Mouse (Mus musculus): ENCODE data around the gene Lyg2. TPM values are rescaled to one million over a fixed set of nuclear protein-coding genes. Genes with fewer than 3 reads are reported as not detected.

The Lyg2 gene
- total RNA-seq (2014; rRNA removed) (not detected in 2 replicates), polyA plus RNA-seq (2012; rRNA removed) (not detected in 2 replicates)

DNA sequence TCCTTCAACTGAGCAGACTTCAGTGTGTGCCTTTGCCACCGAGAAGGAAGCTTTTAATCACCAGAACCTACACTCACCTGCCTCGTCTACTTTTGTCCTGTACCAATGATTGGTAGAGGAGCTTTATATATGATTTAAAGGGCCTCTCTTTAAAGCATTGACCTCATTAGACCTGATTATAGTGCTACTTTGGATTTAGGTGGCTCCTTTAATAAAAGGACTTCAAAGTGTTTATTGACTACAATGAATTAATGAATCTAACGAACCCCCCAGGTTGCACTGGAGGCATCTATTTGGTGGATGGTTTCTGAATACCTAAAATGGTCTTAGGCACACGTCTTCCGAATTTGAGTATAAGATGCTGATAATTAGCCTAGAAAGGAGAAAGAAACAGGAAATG is at the start of gene Lyg2:
Gene Lyg2 (minus strand): TSS at position 101 of the 400 bp plus-strand sequence.
- no peaks in the 10 kb centered on the region for H3K36me3 ChIP-seq (ENCODE audit: control insufficient read depth, insufficient read depth, low read length)
- H3K27ac ChIP-seq (replicated peaks; ENCODE audit: insufficient read depth, low read depth, low read length), result no peak within 1 kb of the TSS
- no peaks in the 10 kb centered on the region for H3K79me2 ChIP-seq (ENCODE audit: control insufficient read depth, insufficient read depth, low read length)
- DNase-seq (ENCODE audit: extremely low read depth, low read depth, low spot score), result no peak
- 74% methylated on average over 5 of the region's 5 CpGs for WGBS
- H3K9ac ChIP-seq (ENCODE audit: low read depth, low read length), result no peak within 1 kb of the TSS
- no peaks in the 10 kb centered on the region for H3K4me1 ChIP-seq (ENCODE audit: control insufficient read depth, insufficient read depth, low read length)
- H3K27me3 ChIP-seq (ENCODE audit: control insufficient read depth, insufficient read depth, low read length), result no peaks in the 10 kb centered on the region
- no peak for TF ChIP-seq CTCF (IDR thresholded peaks at IDR 0.05; ENCODE audit: low read depth, low read length)
- TF ChIP-seq POLR2A (IDR thresholded peaks at IDR 0.05; ENCODE audit: extremely low read depth, insufficient read depth, low read length), result no peak
- H3K4me3 ChIP-seq (ENCODE audit: insufficient read depth, low read depth, low read length), result no peak within 1 kb of the TSS

DNA sequence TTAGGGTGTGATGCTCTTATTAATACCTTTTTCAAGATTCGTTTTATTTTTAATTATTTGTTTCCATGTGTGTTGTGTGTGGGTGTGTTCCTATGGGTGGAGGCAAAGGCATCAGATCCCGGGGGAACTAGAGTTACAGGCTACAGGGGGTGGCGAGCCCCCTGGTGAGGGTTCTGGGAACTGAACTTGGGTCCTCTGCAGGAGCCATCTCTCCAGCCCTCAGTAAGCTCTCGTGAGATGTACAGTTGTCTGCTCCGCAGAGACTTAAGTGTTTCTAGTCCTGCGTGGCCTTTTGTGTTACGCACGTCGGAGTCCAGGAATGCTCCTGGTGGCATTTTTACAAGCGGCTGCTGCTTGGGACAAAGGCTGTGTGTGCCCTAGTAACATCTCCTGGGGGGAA is 49.3 kb upstream of the Lyg2 start:
- H3K79me2 ChIP-seq (ENCODE audit: control insufficient read depth, insufficient read depth, low read length), result no peaks in the 10 kb centered on the region
- DNase-seq (ENCODE audit: extremely low read depth, low read depth, low spot score), result no peak
- H3K4me3 ChIP-seq (ENCODE audit: insufficient read depth, low read depth, low read length), result no peak overlapping the region
- H3K27ac ChIP-seq (replicated peaks; ENCODE audit: insufficient read depth, low read depth, low read length), result no peak overlapping the region
- no peak for TF ChIP-seq CTCF (IDR thresholded peaks at IDR 0.05; ENCODE audit: low read depth, low read length)
- no peaks in the 10 kb centered on the region for H3K27me3 ChIP-seq (ENCODE audit: control insufficient read depth, insufficient read depth, low read length)
- no peaks in the 10 kb centered on the region for H3K36me3 ChIP-seq (ENCODE audit: control insufficient read depth, insufficient read depth, low read length)
- H3K4me1 ChIP-seq (ENCODE audit: control insufficient read depth, insufficient read depth, low read length), result no peaks in the 10 kb centered on the region
- 74% methylated on average over 10 of the region's 10 CpGs for WGBS
- no peak overlapping the region for H3K9ac ChIP-seq (ENCODE audit: low read depth, low read length)

DNA sequence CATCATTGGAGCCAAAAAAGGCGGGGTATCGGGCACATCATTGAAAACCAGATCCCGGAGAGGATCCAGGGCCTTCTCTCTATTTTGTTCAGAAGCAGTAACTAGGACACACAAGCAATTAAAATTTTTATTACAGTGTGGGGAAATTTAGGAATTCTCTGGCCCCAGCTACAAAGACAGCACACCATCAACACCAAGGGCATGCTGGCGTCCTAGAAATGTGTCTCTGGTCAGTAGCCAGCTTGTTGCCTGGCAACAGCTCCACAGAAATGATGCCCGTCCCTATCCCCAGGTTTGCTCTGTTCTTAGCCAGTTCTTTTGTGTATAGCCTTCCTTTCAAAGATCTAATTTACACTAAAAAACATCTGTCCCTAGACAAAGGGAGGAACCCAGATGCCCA is 43.2 kb upstream of the Lyg2 start:
- no peaks in the 10 kb centered on the region for H3K4me1 ChIP-seq (ENCODE audit: control insufficient read depth, insufficient read depth, low read length)
- H3K27me3 ChIP-seq (ENCODE audit: control insufficient read depth, insufficient read depth, low read length), result no peaks in the 10 kb centered on the region
- no peak for TF ChIP-seq CTCF (IDR thresholded peaks at IDR 0.05; ENCODE audit: low read depth, low read length)
- no peak for TF ChIP-seq POLR2A (IDR thresholded peaks at IDR 0.05; ENCODE audit: extremely low read depth, insufficient read depth, low read length)
- WGBS, result 82% methylated on average over 5 of the region's 5 CpGs
- H3K9ac ChIP-seq (ENCODE audit: low read depth, low read length), result no peak overlapping the region
- H3K27ac ChIP-seq (replicated peaks; ENCODE audit: insufficient read depth, low read depth, low read length), result no peak overlapping the region
- no peaks in the 10 kb centered on the region for H3K79me2 ChIP-seq (ENCODE audit: control insufficient read depth, insufficient read depth, low read length)
- H3K36me3 ChIP-seq (ENCODE audit: control insufficient read depth, insufficient read depth, low read length), result no peaks in the 10 kb centered on the region
- DNase-seq (ENCODE audit: extremely low read depth, low read depth, low spot score), result no peak
- H3K4me3 ChIP-seq (ENCODE audit: insufficient read depth, low read depth, low read length), result no peak overlapping the region

DNA sequence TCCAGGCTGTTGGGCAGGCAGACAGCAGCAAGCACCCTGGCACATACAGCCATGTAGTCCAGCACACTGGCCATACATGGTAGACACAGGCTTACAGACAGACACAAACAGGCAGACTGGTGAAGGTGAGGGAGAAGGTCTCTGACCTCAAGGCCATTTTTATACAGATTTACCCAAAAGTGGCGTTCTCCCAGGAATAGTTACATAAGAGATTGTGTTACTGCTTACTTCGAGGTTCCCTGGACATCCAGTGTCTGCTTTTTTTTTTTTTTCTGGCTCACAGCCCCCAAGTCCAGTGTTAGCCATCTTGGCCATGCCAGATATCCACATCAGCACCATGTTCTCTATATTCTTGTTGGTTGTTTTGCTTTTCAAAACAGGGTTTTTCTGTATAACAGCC is 42.2 kb upstream of the Lyg2 start:
- no peaks in the 10 kb centered on the region for H3K36me3 ChIP-seq (ENCODE audit: control insufficient read depth, insufficient read depth, low read length)
- no peaks in the 10 kb centered on the region for H3K4me1 ChIP-seq (ENCODE audit: control insufficient read depth, insufficient read depth, low read length)
- no peaks in the 10 kb centered on the region for H3K27me3 ChIP-seq (ENCODE audit: control insufficient read depth, insufficient read depth, low read length)
- no peaks in the 10 kb centered on the region for H3K79me2 ChIP-seq (ENCODE audit: control insufficient read depth, insufficient read depth, low read length)
- TF ChIP-seq CTCF (IDR thresholded peaks at IDR 0.05; ENCODE audit: low read depth, low read length) (no peak), POLR2A (IDR thresholded peaks at IDR 0.05; ENCODE audit: extremely low read depth, insufficient read depth, low read length) (no peak)
- no peak overlapping the region for H3K27ac ChIP-seq (replicated peaks; ENCODE audit: insufficient read depth, low read depth, low read length)
- no peak for DNase-seq (ENCODE audit: extremely low read depth, low read depth, low spot score)
- WGBS, result 34% methylated on average over 2 of the region's 2 CpGs
- H3K9ac ChIP-seq (ENCODE audit: low read depth, low read length), result no peak overlapping the region
- no peak overlapping the region for H3K4me3 ChIP-seq (ENCODE audit: insufficient read depth, low read depth, low read length)

DNA sequence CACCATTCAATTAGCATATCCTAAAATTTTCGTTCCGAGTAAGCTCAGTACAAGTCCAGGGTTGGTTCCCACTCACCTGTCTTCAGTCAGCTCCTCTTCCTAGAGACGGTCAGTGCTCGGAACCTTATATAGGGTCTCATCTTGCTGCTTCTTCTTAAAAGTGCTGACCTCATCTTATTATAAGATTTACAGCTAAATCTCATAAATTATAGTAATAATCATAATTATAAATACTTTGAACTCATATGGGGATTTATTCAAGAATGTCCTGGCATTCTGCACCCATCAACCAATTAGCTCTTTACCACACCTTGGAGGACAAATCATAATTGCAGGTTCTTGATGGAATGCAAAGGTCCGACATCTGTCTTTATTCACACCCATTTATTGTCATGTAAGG is 41.4 kb upstream of the Lyg2 start, which contains the start of gene Lyg1:
Gene Lyg1 (minus strand): TSS at position 101 of the 400 bp plus-strand sequence.
- WGBS, result 87% methylated on average over 5 of the region's 5 CpGs
- Histone ChIP-seq H3K9ac (ENCODE audit: low read depth, low read length) (no peak within 1 kb of the TSS), H3K36me3 (ENCODE audit: control insufficient read depth, insufficient read depth, low read length) (no peaks in the 10 kb centered on the region), H3K4me3 (ENCODE audit: insufficient read depth, low read depth, low read length) (no peak within 1 kb of the TSS), H3K27ac (replicated peaks; ENCODE audit: insufficient read depth, low read depth, low read length) (no peak within 1 kb of the TSS), H3K4me1 (ENCODE audit: control insufficient read depth, insufficient read depth, low read length) (no peaks in the 10 kb centered on the region), H3K79me2 (ENCODE audit: control insufficient read depth, insufficient read depth, low read length) (no peaks in the 10 kb centered on the region), H3K27me3 (ENCODE audit: control insufficient read depth, insufficient read depth, low read length) (no peaks in the 10 kb centered on the region)
- no peak for DNase-seq (ENCODE audit: extremely low read depth, low read depth, low spot score)
- TF ChIP-seq CTCF (IDR thresholded peaks at IDR 0.05; ENCODE audit: low read depth, low read length), result no peak
- TF ChIP-seq POLR2A (IDR thresholded peaks at IDR 0.05; ENCODE audit: extremely low read depth, insufficient read depth, low read length), result no peak

DNA sequence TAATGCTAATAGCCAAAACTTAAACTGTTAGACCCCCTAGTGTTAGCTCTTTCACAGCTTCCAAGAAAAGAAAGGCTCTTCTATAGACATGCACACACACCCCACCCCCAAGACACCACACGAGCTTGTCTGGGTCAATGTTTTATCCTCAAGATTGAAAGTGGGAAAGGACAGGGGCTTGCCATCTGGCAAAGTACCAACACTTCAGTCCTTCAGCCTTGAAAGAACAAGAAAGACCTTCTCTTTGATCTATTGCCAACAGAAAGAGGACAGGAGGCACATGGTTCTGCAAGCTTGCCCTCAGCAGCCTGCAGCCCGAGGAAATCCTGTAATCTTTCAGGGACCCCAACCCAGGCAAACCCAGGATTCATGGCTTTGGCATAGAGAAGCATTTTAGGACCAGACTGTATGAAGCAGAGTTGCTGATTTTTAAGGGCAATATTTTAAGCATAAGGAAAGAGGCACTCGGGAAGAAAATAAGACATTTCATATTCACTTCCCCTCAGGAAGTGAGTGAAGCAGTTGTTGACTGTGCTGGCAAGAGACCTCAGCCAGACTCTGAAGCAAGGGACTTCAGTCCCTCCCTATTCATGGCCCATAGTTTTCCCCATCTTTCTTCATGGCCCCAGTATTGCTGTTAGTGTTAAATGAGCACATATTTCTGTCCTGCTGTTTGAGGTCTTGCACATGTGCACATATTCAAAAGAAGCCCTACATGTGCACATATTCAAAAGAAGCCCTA is 40.6 kb upstream of the Lyg2 start:
- no peaks in the 10 kb centered on the region for H3K36me3 ChIP-seq (ENCODE audit: control insufficient read depth, insufficient read depth, low read length)
- H3K9ac ChIP-seq (ENCODE audit: low read depth, low read length), result no peak overlapping the region
- DNase-seq (ENCODE audit: extremely low read depth, low read depth, low spot score), result no peak
- H3K4me1 ChIP-seq (ENCODE audit: control insufficient read depth, insufficient read depth, low read length), result no peaks in the 10 kb centered on the region
- H3K4me3 ChIP-seq (ENCODE audit: insufficient read depth, low read depth, low read length), result no peak overlapping the region
- no peaks in the 10 kb centered on the region for H3K79me2 ChIP-seq (ENCODE audit: control insufficient read depth, insufficient read depth, low read length)
- H3K27me3 ChIP-seq (ENCODE audit: control insufficient read depth, insufficient read depth, low read length), result no peaks in the 10 kb centered on the region
- TF ChIP-seq CTCF (IDR thresholded peaks at IDR 0.05; ENCODE audit: low read depth, low read length), result no peak
- no peak for TF ChIP-seq POLR2A (IDR thresholded peaks at IDR 0.05; ENCODE audit: extremely low read depth, insufficient read depth, low read length)
- no peak overlapping the region for H3K27ac ChIP-seq (replicated peaks; ENCODE audit: insufficient read depth, low read depth, low read length)
- WGBS, result 41% methylated on average over 3 of the region's 3 CpGs

Data from liver, adult 2 months (tissue).